Mouse (Mus musculus) hindbrain, embryonic 12.5 days (tissue): Measurements from ENCODE around the gene Gadd45b. TPM values are rescaled to one million over a fixed set of nuclear protein-coding genes. Genes with fewer than 3 reads are reported as not detected.

Source experiments
- ATAC-seq: fragments of 200-750 bp; cut with Nextera tagmentation; 2 replicates; pipeline ENCODE4 v1.8.0; 2017; ENCODE audit warnings: moderate TSS enrichment; ENCODE audit not compliant: low FRiP score
- H3K27ac ChIP-seq: fragments of 300-500 bp; sonication (generic); 2 replicates; pipeline ENCODE4 v1.5.1; 2016; ENCODE audit warnings: mild to moderate bottlenecking
- H3K27me3 ChIP-seq: fragments of 300-500 bp; sonication (generic); 2 replicates; pipeline ENCODE4 v1.6.1; 2016; ENCODE audit warnings: mild to moderate bottlenecking
- H3K36me3 ChIP-seq: fragments of 300-500 bp; sonication (generic); 2 replicates; pipeline ENCODE4 v1.6.1; 2016; ENCODE audit warnings: mild to moderate bottlenecking
- H3K4me1 ChIP-seq: fragments of 300-500 bp; sonication (generic); 2 replicates; pipeline ENCODE4 v1.6.1; 2016
- H3K4me2 ChIP-seq: fragments of 300-500 bp; sonication (generic); replicated peaks from 2 replicates; pipeline ENCODE4 v1.6.1; 2016; ENCODE audit warnings: mild to moderate bottlenecking
- H3K4me3 ChIP-seq: fragments of 300-500 bp; sonication (generic); 2 replicates; pipeline ENCODE4 v1.5.1; 2016; ENCODE audit warnings: mild to moderate bottlenecking
- H3K9ac ChIP-seq: fragments of 300-500 bp; sonication (generic); 2 replicates; pipeline ENCODE4 v1.6.1; 2016; ENCODE audit warnings: mild to moderate bottlenecking, moderate library complexity
- H3K9me3 ChIP-seq: fragments of 300-500 bp; sonication (generic); replicated peaks from 2 replicates; pipeline ENCODE4 v1.6.1; 2016; ENCODE audit warnings: mild to moderate bottlenecking
- WGBS: fragments of 180-500 bp; shearing (Covaris S2); methylation state at CpG from one replicate; pipeline ENCODE4 v1.1.7; 2016; 5-methylcytosine and 5-hydroxymethylcytosine counted together
- polyA plus RNA-seq: library from polyadenylated mRNA; unstranded; fragments of >200 nt; fragmentation: Nextera tagmentation; extraction: Ambion mirVana; gene quantifications from 2 replicates; pipeline ENCODE4 v1.2.1, GENCODE M21; 2016

Gadd45b gene
- polyA plus RNA-seq, 1 experiment from 2014 or later: 11.8 TPM

- Histone ChIP-seq H3K27ac (no peak overlapping the region), H3K36me3 (no peaks in the 10 kb centered on the region), H3K4me1 (peaks cover 51% of the 10 kb centered on the region), H3K4me3 (no peak overlapping the region), H3K27me3 (peaks cover 47% of the 10 kb centered on the region), H3K4me2 (peak overlapping the region; percentile 70), H3K9me3 (no peaks in the 10 kb centered on the region), H3K9ac (no peak overlapping the region)
- 46% methylated on average over 8 of the region's 8 CpGs for WGBS
- ATAC-seq: no peak
Observed at GRCm38 (mm10) chr10:80940320-80940987, 10.6 kb downstream of the Gadd45b start.

- ATAC-seq: no peak
- Histone ChIP-seq H3K27me3 (peaks cover 42% of the 10 kb centered on the region), H3K9me3 (no peaks in the 10 kb centered on the region), H3K9ac (no peak overlapping the region), H3K27ac (no peak overlapping the region), H3K4me3 (no peak overlapping the region), H3K36me3 (no peaks in the 10 kb centered on the region), H3K4me1 (peaks cover 46% of the 10 kb centered on the region), H3K4me2 (no peak overlapping the region)
- WGBS: 68% methylated on average over 2 of the region's 2 CpGs
Observed at GRCm38 (mm10) chr10:80940988-80941347, 11.1 kb downstream of the Gadd45b start.

- H3K27me3 ChIP-seq: peaks cover 22% of the 10 kb centered on the region
- WGBS: 59% methylated on average over 8 of the region's 8 CpGs
- peaks cover 26% of the 10 kb centered on the region for H3K4me1 ChIP-seq
- H3K4me3 ChIP-seq: no peak overlapping the region
- ATAC-seq: no peak
- no peak overlapping the region for H3K27ac ChIP-seq
- no peaks in the 10 kb centered on the region for H3K9me3 ChIP-seq
- H3K9ac ChIP-seq: no peak overlapping the region
- H3K4me2 ChIP-seq: no peak overlapping the region
- no peaks in the 10 kb centered on the region for H3K36me3 ChIP-seq
Observed at GRCm38 (mm10) chr10:80942919-80943318, 13.0 kb downstream of the Gadd45b start.

- Histone ChIP-seq H3K27me3 (peaks cover 16% of the 10 kb centered on the region; the same call in 1 of the 2 replicates), H3K9me3 (no peaks in the 10 kb centered on the region), H3K27ac (no peak overlapping the region), H3K4me2 (no peak overlapping the region), H3K9ac (no peak overlapping the region), H3K36me3 (no peaks in the 10 kb centered on the region), H3K4me1 (peaks cover 23% of the 10 kb centered on the region), H3K4me3 (no peak overlapping the region)
- ATAC-seq: no peak
- WGBS: 82% methylated on average over 9 of the region's 9 CpGs
Observed at GRCm38 (mm10) chr10:80943701-80944100, 13.8 kb downstream of the Gadd45b start.

- Histone ChIP-seq H3K4me2 (no peak overlapping the region), H3K27ac (no peak overlapping the region), H3K9me3 (no peaks in the 10 kb centered on the region), H3K4me3 (no peak overlapping the region), H3K9ac (no peak overlapping the region), H3K4me1 (peaks cover 23% of the 10 kb centered on the region), H3K36me3 (no peaks in the 10 kb centered on the region), H3K27me3 (peaks cover 16% of the 10 kb centered on the region; the same call in 1 of the 2 replicates)
- WGBS: 78% methylated on average over 5 of the region's 5 CpGs
- no peak for ATAC-seq
Observed at GRCm38 (mm10) chr10:80944231-80944630, 14.4 kb downstream of the Gadd45b start.

- Histone ChIP-seq H3K4me2 (no peak overlapping the region), H3K27me3 (peaks cover 7% of the 10 kb centered on the region; the same call in 1 of the 2 replicates), H3K9ac (no peak overlapping the region), H3K4me1 (peaks cover 8% of the 10 kb centered on the region; the same call in 1 of the 2 replicates), H3K9me3 (no peaks in the 10 kb centered on the region), H3K4me3 (no peak overlapping the region), H3K36me3 (no peaks in the 10 kb centered on the region), H3K27ac (no peak overlapping the region)
- no peak for ATAC-seq
- WGBS: 65% methylated on average over 14 of the region's 14 CpGs
Observed at GRCm38 (mm10) chr10:80946684-80947437, 17.0 kb downstream of the Gadd45b start.

GRCm38 (mm10) chr10:80947802-80948201, 17.9 kb downstream of the Gadd45b start:
- Histone ChIP-seq H3K4me3 (no peak overlapping the region), H3K27me3 (peaks cover 8% of the 10 kb centered on the region), H3K4me2 (no peak overlapping the region), H3K4me1 (peaks cover 8% of the 10 kb centered on the region; the same call in 1 of the 2 replicates), H3K36me3 (no peaks in the 10 kb centered on the region), H3K27ac (no peak overlapping the region), H3K9ac (no peak overlapping the region), H3K9me3 (no peaks in the 10 kb centered on the region)
- no peak for ATAC-seq
- WGBS: 70% methylated on average over 2 of the region's 2 CpGs

- no peak overlapping the region for H3K4me2 ChIP-seq
- H3K27ac ChIP-seq: no peak overlapping the region
- H3K36me3 ChIP-seq: no peaks in the 10 kb centered on the region
- 32% methylated on average over 6 of the region's 6 CpGs for WGBS
- no peak for ATAC-seq
- H3K4me3 ChIP-seq: no peak overlapping the region
- H3K9ac ChIP-seq: no peak overlapping the region
- H3K9me3 ChIP-seq: no peaks in the 10 kb centered on the region
- H3K27me3 ChIP-seq: peaks cover 8% of the 10 kb centered on the region
- H3K4me1 ChIP-seq: peaks cover 8% of the 10 kb centered on the region; the same call in 1 of the 2 replicates
Observed at GRCm38 (mm10) chr10:80948570-80948969, 18.7 kb downstream of the Gadd45b start.

- WGBS: 87% methylated on average over 3 of the region's 3 CpGs
Observed at GRCm38 (mm10) chr10:80949081-80949480, 19.2 kb downstream of the Gadd45b start.

GRCm38 (mm10) chr10:80950314-80950713, 20.4 kb downstream of the Gadd45b start:
- H3K27me3 ChIP-seq: peaks cover 7% of the 10 kb centered on the region
- no peak overlapping the region for H3K4me3 ChIP-seq
- H3K4me1 ChIP-seq: peaks cover 11% of the 10 kb centered on the region
- no peak overlapping the region for H3K4me2 ChIP-seq
- H3K36me3 ChIP-seq: no peaks in the 10 kb centered on the region
- H3K9ac ChIP-seq: no peak overlapping the region
- no peaks in the 10 kb centered on the region for H3K9me3 ChIP-seq
- 30% methylated on average over 5 of the region's 5 CpGs for WGBS
- ATAC-seq: no peak
- no peak overlapping the region for H3K27ac ChIP-seq

More at GRCm38 (mm10) chr10:80949081-80949480, 19.2 kb downstream of the Gadd45b start:
- Histone ChIP-seq H3K27ac (no peak overlapping the region), H3K4me3 (no peak overlapping the region), H3K36me3 (no peaks in the 10 kb centered on the region), H3K4me1 (peaks cover 8% of the 10 kb centered on the region; the same call in 1 of the 2 replicates), H3K9ac (no peak overlapping the region), H3K4me2 (no peak overlapping the region), H3K27me3 (peaks cover 7% of the 10 kb centered on the region), H3K9me3 (no peaks in the 10 kb centered on the region)
- no peak for ATAC-seq

- Histone ChIP-seq H3K4me1 (peaks cover 14% of the 10 kb centered on the region), H3K4me3 (no peak overlapping the region), H3K27me3 (peaks cover 7% of the 10 kb centered on the region), H3K27ac (no peak overlapping the region), H3K9me3 (no peaks in the 10 kb centered on the region), H3K36me3 (no peaks in the 10 kb centered on the region), H3K9ac (no peak overlapping the region), H3K4me2 (no peak overlapping the region)
- 75% methylated on average over 10 of the region's 10 CpGs for WGBS
- no peak for ATAC-seq
Observed at GRCm38 (mm10) chr10:80951761-80952390, 22.0 kb downstream of the Gadd45b start.

GRCm38 (mm10) chr10:80952449-80952848, 22.6 kb downstream of the Gadd45b start:
- H3K4me1 ChIP-seq: peaks cover 14% of the 10 kb centered on the region
- no peak for ATAC-seq
- 74% methylated on average over 15 of the region's 15 CpGs for WGBS
- no peak overlapping the region for H3K4me3 ChIP-seq
- H3K27me3 ChIP-seq: peaks cover 7% of the 10 kb centered on the region
- H3K9me3 ChIP-seq: no peaks in the 10 kb centered on the region
- no peak overlapping the region for H3K27ac ChIP-seq
- H3K9ac ChIP-seq: no peak overlapping the region
- no peaks in the 10 kb centered on the region for H3K36me3 ChIP-seq
- H3K4me2 ChIP-seq: no peak overlapping the region
